Mouse (Mus musculus): ENCODE results near the gene Zbtb40.

Gene Zbtb40

DNA sequence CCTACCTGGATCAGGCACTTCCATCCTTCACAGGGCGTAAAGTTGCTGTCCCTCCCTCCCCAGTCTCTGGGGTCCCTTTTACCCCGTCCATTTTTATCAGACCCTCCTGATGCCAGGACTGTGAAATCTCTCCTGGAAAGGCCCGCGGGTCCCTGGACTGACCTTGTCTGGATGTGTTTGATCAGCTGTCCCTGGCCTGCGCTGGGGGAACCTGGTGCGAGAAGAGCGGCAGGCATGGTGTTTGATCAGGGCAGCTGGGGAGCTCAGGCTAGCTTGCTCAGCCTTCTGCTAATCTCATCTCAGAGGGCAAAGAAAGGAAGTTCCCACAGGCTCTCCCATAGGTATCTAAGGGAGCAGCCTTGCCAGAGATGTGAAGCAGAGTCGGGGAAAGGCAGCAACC, 71.4 kb downstream of the Zbtb40 start:
- in situ Hi-C loops (cut with MboI), result no loop called here

DNA sequence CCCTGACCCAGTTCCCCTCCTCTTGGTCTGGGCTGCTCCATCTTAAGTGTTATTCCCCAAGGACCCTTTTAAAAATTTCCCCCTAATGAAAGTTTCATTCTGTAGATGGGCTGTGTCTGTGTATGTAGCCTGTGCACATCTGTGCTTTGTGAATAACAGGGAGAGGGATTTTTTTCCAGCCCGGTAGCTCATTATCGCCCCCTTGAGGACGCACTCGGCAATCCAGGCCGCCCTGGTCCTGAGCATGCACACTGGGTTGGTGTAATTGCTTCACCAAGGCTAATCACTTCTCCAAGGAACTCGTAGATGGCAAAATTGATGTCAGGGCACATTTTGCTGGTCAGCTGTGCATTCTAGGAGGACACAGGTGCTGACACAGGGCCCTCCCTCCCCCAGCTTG, 77.7 kb downstream of the Zbtb40 start:
- in situ Hi-C loops (cut with MboI), result no loop called here

DNA sequence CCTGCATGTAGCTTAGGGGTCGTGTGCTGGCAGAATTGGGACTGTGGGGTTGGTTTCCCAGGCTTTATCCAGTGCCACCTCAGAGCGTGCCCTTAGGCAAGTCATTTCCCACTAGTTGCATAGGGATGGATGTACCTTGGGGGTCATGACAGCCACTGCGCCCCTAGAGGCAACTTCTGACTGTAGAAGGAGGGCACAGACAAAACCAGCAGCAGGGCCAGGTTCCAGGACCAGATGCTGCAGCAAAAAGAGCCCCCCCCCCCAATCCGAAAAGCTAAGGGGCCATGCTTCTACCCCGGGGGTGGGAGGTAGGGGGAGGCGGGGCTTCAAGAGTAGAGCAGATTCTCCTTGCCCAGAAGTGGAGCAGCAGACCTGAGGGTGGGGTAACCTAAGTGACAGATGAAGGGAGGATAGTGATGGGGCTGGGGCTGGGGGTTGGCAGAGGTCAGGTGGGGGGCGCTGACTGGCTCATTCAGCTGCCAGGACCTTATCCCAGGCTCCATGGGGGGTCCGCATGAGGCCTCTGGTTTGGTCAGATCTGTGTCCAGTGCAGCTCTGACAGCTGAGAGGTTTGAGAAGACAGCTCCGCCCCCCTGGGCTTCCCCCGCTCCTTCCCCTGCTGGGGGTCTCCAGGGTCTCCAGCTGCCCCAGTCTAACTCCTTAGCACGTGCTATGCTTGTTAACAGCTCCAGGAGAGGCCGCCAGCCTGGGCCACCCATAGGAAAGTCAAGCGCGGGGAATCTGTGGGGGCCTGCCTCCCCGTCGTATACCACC, 78.9 kb downstream of the Zbtb40 start:
- in situ Hi-C loops (cut with MboI), result no loop called here

DNA sequence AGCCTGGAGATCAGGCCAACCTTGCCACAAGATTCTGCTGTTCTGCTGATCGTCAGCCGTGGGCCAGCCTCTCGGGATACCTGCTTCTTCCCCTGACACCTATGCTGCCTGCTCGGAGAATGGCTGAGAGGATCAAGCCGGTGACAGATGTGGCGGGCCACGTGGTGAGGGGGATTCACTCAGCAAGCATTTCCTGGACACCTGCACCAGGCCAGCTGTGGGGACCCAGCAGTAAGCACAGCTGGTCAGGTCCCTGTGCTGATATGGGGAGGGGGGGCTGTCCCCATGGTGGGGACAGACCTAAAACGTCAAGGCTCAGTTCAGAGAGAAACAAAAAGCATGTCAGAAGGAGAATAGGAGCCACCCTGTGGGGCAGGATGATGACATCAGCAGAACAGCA, 79.5 kb downstream of the Zbtb40 start:
- in situ Hi-C loops (cut with MboI), result no loop called here

DNA sequence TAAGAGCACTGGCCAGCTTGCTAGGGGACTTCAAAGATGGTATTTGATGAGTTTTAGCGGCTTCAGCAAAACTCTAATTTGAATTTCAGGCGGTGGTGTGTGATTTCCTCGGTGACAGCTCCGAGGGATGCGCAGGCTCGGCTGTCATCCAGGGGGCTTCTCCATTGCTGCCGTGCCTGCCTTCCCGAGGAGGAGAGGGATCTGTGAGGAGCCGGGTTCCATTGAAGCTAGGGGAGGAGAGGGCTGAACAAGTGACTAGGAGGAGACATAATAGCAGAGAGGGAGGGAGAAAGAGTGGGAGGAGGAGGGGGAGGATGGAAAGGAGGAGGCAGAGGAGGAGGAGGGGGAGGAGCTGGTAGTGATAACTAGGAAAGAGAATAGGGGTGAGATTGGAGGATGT, 81.1 kb downstream of the Zbtb40 start:
- in situ Hi-C loops (cut with MboI), result no loop called here

DNA sequence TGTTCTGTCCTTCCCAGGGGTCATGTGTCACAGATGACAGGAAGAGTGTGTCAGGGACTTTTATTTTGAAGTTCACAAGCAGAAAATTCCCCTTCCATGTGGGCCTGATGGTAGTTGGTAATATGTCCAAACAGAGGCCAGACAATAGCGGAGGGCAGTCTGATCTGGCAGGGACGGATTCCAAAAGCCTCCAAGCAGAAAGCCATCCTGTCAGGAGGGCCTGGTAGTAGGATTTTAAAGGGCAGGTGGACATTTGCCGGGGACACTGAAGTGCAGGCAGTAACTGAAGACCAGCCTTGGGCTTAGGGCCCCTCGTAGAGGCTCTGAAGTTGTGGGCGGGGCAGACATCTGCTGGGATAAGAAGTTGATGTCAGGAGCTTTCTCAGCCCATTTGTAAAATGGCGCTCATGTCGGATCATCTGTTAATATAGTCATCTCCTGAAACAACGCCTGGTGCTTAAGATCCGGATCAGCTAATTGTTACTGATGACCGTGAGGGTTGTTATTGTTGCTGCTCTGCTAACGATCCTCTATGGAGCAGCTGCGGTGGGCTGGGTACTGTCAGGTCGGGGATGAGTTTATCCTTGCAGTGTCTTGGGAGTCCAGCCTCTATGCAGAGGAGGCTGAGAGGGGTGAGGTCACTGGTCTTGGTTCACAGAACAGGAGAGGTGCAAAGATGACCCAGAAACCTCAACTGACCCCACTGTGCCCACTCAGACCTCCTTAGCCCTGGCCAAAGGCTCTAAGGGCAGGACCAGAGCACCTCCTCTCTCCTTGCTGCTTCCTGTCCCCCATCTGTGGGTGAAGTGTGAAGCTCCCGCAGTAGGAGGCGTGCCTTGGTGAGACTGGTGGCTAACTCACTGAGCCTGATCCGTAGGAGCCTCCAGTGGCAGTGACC, 81.9 kb downstream of the Zbtb40 start:
- in situ Hi-C loops (cut with MboI), result no loop called here

DNA sequence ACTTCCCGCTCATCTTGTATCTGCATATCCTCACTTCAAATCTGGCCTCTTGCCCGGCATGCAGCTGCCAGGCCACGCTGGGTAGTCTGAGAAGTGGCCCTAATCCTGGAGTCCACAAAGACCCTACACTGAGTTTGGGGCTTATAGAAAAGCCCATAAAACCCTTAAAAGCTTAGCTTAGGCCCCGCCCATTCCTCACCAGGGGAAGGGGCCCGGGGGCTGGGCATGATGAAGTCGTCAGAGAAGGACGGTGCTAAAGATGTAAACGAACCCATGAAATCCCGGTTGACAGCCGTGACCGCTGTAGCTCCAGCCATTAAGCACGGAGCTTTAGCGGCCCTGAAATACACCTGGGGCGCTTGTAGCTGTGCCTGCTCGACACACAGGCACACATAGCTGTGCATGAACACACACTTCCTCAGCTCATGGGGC, 83.6 kb downstream of the Zbtb40 start:
- in situ Hi-C loops (cut with MboI), result no loop called here

DNA sequence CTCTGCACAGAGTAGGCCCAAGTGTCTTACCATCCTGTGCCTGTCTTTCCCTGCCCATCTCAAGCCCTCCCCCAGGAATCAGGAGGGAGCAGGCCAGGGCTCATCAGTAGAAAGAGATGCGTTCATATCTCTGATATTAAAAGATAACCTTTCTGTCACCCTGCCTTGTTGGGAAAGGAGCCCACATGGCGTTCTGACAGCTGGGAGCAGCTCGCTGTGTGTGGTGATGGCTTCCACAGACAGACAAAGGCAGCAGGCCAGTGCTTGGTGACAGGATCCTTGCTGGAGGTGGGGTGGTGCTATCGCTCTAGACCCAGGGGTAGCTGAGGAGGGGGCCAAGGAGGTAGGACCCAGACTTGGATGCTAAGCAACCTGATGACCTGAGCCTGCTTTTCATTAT, 86.2 kb downstream of the Zbtb40 start:
- in situ Hi-C loops (cut with MboI), result no loop called here

DNA sequence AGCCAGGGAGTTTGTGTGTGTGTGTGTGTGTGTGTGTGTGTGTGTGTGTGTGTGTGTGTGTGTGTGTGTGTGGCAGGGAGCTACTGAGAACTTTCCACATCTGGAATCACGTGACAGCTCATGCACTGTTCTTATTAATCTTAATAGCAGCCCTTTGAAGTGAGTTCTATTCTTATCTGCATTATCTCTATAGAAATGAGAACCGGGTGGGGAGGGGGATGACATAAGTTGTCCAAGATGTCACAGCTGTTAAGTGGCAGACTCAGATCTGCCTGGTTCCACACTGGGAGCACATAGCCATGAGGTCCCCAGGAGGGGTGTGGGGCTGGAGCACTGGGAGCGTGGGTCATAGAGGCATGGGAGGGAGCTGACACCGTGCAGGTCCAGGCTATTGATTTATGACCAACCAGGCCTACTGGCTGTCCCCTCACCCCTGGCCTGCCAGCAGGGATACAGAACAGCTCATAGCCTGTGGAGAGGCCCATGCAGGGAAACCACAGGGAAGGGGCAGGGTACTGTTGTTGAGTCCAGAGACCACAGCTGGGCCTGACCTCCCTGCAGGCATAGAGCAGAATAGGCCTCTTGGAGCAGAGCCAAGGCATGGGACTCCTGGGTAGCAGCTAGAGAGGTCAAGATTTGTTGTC, 86.8 kb downstream of the Zbtb40 start:
- in situ Hi-C loops (cut with MboI), result no loop called here

DNA sequence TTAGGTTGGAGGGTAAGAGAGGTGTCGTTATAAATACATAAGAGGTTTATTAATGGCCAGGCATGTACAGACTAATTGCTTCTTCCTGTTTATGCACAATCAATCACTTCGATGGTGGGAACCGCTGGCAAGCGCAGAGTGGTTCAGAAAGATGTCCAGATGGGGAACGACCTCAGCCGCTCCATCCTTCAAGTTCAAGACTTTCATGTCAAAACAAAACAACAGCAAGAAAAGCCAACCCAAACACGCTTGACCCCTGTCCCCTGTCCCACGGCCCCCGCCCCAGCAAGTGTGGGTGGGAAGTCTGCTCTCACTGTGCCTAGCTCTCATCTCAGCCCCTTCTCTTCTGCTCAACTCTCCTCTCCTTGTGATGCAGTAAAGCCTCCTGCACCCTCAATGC, 88.0 kb downstream of the Zbtb40 start:
- in situ Hi-C loops (cut with MboI), result no loop called here

DNA sequence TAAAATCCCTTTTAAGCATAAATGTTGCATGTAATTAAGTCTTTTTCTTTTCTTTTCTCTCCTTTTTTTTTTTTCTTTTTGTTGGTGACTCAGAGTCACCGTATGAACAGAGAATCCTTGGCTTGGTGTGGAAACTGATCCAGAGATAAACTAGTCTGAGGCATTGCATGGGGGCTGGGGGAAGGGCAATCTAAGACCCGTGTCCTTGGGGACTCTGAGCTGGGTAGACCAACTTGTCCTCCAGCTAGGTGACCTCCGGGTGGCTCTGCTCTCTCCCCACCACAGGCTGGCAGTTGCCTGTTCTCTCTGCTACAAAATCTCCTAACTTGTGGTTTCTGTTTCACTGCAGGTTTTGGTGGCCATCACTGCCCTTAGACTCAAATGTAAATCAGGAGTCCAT, 88.5 kb downstream of the Zbtb40 start:
- in situ Hi-C loops (cut with MboI), result no loop called here

DNA sequence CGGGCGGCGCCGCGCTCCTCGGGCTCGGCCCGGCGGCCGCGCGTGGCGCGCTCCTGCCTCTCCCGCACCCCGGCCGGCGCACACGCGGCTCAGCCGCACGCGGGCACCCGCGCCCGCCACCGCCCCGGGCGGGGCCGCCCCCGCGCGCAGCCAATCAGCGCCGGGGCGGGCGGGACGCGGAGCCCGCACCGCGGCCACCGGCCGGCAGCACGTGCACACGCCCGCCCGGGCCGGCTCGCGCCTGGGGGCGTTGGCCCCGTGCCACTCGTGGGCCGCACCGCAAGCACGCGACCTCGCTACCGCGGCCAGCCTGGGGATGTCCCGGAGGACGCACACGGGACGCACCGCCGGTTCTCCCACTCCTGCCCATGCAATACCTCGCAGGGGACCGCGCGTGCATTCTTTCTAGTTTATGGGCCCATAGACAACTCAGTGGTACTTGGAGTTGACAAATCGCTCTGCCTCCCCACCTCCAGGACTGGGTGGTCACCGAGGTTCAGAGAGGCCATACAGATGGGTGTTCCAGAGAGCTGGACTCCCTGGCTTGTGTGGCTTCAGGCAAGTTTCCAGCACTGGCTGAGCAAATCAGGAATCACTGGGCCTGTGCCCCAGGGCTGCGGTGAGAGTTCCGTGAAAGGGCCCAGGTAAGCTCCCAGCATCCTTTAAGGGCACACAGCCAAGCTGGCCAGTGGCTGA, 91.7 kb downstream of the Zbtb40 start, which contains the start of gene Epha8:
Gene Epha8 (minus strand): TSS at position 66 of the 696 bp plus-strand sequence.
- in situ Hi-C loops (cut with MboI), result no loop called here

DNA sequence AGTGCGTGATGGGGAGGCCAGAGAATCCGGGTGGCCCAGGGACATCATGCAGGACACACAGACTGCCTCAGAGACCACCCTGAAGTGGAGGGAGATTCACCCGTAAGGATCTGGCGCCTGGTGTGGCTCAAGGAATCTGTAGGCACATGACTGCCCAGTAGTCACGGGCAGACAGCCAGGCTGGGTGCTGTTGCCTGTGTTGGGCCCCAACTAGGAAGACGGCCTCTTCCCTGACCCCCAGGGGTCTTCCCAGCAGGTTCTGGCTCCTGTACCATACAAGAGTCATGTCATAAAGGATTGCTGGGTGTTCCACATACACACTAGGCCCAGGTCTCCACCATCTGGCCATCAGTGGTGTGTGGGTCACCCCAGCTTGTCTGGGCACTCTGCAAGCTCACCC, 94.0 kb downstream of the Zbtb40 start:
- in situ Hi-C loops (cut with MboI), result no loop called here

DNA sequence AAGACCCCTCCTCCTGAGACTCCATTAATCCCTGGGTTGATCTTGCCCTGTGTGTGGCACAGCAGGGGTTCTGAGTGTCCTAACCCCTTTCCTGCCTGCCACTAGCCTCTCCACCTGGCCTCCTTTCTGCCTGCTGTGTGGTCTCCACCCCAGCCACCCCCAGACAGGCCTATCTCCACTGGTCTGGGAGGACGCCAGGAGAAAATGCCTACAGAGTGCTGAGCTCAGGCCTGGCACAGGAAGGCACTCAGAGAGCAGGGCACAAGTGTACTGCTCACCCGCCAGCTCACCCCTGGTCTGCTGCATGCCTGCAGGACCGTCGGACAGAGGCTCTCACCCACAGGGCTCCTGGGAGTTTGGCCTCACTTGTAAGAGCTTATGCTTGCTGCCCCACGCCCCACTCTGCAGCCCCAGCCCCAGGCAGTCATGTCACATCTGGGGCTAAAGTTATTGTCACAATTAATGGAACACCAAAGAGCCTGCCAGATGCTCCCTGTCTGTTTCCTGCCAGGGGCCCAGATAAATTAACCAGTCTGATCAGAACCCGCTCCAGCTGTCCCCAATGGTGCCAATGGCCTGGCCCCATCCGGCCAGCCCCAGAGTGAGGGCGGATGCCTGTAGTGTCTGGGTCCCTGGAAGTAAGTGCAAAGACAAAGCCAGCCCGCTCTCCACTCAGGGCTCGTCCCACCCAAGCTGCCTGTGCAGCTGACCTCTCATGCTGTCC, 99.2 kb downstream of the Zbtb40 start:
- in situ Hi-C loops (cut with MboI), result no loop called here

DNA sequence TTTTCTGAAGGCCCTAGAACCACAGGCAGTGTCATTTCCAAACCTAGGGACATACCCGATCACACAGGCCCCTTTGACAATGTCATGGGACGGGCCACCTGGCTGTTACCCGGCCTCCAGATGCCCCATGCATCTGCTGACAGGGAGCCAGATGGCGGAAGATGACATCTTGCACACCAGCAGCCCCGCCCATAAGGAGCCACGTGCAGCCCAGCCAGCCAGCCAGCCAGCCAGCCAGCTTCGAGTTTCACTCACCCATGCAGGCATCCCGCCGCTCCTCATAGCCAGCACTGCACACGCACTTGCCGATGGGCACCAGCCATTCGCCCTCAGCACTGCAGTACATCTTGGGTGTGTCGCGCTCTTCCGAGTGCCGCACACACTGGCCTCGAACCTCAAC, 103.2 kb downstream of the Zbtb40 start:
- in situ Hi-C loops (cut with MboI), result no loop called here

DNA sequence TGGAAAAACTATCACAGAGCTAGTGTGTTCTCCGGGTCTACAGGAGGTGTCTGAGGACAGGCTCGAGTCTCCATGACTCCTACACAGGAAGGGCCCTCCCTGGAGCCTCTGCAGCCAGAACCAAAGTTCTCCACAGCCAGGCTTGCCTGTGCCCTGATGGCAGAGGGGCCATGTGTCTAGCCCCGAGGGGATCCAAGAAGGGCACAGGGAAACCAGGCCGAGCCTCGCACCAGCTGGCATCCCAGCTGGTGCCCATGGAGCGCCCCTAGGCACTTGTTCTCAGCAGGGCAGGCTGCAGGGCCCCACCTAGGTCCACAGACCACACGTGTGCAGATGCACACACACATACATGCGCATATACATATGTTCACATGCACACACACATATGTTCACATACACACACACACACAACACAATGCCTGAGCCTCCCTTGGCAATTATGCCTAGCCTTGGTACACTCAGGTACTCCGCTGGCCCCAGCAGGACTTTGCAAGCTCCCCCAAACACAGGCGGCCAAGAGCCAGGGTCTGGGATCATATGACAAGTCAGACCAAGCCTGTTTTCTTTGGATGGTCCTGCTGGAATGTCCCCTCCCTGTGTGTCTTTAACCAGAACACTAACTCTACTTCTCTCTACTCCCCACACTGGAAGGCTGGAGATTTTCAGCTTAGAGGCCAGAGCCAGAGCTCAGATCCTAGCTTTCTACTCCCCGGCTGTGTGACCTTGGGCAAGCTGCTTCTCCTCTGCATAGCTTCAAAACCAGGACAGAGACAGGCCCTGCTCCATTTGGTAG, 103.8 kb downstream of the Zbtb40 start:
- in situ Hi-C loops (cut with MboI), result no loop called here

DNA sequence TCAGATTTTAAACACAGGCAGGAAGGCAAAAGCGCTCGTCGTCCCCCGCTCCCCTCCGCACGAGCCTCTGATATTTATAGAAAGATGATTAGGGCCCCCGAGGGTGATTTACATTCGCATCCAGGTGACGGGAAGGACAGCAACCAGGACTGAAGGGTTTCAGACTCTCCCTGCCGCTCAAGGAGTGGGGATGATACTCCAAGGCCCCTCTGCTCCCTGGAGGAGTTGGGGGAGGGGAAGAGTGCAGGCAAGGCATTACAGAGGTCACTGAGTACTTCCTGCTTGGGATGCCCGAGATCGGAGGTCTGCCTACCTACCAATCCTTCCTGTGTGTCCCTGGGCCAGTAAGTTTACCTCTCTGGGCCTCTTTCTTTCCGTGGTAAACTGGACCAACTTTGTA, 105.4 kb downstream of the Zbtb40 start:
- in situ Hi-C loops (cut with MboI), result no loop called here

DNA sequence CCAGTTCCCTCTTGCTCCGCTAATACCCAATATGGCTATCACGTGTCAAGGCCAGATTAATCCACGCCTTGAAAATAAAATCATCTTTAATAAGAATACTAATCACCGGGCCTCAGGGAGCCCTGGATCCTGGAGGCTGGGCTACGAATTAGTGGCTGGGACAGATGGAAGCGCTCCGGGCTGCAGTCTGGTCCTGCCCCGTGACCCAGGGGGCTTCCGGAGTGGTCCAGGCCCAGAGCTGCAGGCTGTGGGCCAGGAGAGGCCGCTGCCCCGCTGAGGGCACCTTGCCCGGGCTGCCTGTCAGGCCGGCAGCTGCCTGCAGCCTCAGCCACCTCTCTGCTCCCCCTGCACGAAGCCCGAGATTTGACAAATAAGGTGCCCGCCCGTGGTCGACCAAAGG, 105.8 kb downstream of the Zbtb40 start:
- in situ Hi-C loops (cut with MboI), result no loop called here

DNA sequence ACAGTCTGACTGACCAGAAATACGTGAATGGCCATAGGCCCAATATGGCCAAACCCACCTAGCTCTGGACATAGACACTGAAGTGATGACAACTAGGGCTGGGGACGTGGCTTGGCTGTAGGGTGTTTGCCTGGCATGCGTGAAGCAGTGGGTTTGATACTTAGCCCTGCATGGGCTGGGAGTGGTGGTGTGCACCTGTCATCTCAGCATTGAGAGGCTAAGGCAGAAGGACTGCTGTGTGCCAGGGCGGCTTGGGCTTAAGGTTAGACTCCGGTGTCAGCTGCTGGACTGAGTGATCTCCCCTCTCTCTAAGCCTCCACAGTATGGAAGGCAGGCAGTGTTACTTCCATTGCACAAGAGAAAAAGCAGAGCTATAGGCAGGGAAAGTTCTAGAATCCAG, 110.7 kb downstream of the Zbtb40 start:
- in situ Hi-C loops (cut with MboI), result no loop called here

DNA sequence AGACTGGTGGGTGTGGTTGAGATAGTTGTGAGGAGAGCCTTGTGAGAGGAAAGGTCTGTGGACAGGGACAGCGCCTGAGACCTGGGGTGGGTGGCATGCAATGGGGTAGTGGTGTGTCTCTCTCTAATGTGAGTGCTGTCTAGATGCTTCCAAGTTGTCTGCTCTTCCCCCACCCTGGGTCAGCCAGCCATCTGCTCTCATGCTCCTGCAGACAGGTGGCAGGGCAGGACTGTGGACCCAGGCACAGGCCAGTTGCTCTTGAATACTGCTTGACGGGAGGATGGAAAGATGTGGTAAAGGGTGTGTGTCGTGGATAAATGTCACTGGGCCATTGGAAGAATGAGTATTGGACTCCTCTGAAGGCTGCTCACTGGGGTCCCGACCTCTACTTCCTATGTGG, 111.3 kb downstream of the Zbtb40 start:
- in situ Hi-C loops (cut with MboI), result no loop called here
